Mouse (Mus musculus): ENCODE data around the gene Mmp9. TPM values are rescaled to one million over a fixed set of nuclear protein-coding genes. Genes with fewer than 3 reads are reported as not detected.

Gene Mmp9
- polyA plus RNA-seq, 1 experiment from 2014 or later: 17.2 TPM

DNA sequence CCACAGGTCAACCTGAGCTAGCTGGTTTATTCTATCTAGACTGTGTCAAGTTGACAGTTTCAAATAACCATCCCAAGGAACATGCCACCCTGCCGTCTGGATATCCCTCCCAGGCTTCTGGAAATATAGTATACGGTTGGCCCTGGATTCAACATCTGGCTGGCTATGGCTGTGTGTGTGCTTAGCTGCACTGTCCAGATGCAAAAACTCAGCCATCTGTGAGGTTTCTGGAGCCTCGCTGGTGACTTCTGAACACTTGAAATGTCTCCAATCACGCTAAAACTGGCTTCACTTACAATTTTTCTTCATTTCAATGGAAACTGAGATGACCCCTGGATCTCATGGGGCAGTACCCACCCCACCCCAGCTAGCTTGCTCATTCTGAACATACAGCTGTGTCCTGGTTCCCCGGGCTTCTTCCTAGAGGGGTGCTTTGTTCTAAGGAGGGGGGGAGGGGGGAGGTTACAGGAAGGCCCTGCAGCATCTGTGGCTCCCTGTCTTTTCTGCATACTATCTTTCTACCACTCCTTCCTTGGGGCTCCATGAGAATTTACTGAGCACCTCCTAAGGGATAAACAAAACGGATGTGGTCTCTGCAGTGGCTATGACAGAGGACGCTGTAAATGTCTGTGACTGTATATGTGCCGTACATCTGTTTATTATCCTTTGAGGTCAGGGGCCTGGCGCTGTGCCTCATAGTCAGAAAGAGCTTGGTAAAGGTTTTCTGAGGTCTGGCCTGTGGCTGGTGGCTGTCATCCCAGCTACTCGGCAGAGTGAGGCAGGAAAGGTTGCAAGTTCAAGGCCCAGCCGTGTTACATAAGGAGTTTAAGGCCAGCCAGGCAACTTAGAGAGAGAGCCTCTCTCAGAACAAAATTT lies 9.6 kb upstream of the Mmp9 start:
- no peak for TF ChIP-seq EP300 (IDR thresholded peaks at IDR 0.05; ENCODE audit: low read depth)
- TF ChIP-seq CTCF (IDR thresholded peaks at IDR 0.05; ENCODE audit: low read depth): no peak
- ATAC-seq (no peak), DNase-seq (no peak)
- Histone ChIP-seq H3K36me3 (replicated peaks; ENCODE audit: insufficient read depth, low read length) (no peaks in the 10 kb centered on the region), H3K27ac (ENCODE audit: low read depth) (no peak overlapping the region), H3K4me3 (ENCODE audit: low read depth, low read length) (no peak overlapping the region), H3K9me3 (ENCODE audit: low read length) (no peaks in the 10 kb centered on the region), H3K27me3 (ENCODE audit: insufficient read depth, low read length) (peaks cover 29% of the 10 kb centered on the region), H3K4me1 (ENCODE audit: insufficient read depth) (no peaks in the 10 kb centered on the region), H3K9ac (replicated peaks) (no peak overlapping the region), H3K4me2 (ENCODE audit: low read depth, low read length) (no peak overlapping the region)
- 60% methylated on average over 11 of the region's 11 CpGs for WGBS (ENCODE audit: insufficient replicate concordance)

DNA sequence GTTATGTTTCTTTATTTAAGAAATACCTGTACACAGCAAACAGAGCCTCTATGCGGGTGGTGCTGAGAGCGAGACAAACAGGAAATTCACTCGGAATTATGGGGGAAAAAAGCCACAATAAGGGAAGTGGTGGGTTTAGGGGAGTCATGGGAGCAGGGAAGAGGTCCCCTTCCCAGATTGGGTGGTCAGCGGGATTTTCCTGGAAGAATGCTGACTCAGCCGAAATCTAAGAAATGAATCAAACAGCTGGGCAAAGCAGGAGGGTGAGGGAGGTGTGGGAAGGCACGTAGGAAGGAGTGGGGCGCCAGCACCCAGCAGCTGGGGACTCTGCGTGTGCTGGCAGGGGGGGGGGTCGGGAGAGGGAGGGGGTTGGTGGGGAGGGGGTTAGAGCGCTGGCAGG lies 7.0 kb upstream of the Mmp9 start:
- H3K4me2 ChIP-seq (ENCODE audit: low read depth, low read length): no peak overlapping the region
- peaks cover 44% of the 10 kb centered on the region for H3K27me3 ChIP-seq (ENCODE audit: insufficient read depth, low read length)
- no peak overlapping the region for H3K9ac ChIP-seq (replicated peaks)
- no peaks in the 10 kb centered on the region for H3K9me3 ChIP-seq (ENCODE audit: low read length)
- 27% methylated on average over 10 of the region's 10 CpGs for WGBS (ENCODE audit: insufficient replicate concordance)
- DNase-seq (no peak), ATAC-seq (no peak)
- no peak overlapping the region for H3K27ac ChIP-seq (ENCODE audit: low read depth)
- H3K4me3 ChIP-seq (ENCODE audit: low read depth, low read length): no peak overlapping the region
- no peaks in the 10 kb centered on the region for H3K36me3 ChIP-seq (replicated peaks; ENCODE audit: insufficient read depth, low read length)
- TF ChIP-seq CTCF (IDR thresholded peaks at IDR 0.05; ENCODE audit: low read depth) (no peak), EP300 (IDR thresholded peaks at IDR 0.05; ENCODE audit: low read depth) (no peak)
- peaks cover 4% of the 10 kb centered on the region; the same call in 1 of the 2 replicates for H3K4me1 ChIP-seq (ENCODE audit: insufficient read depth)

DNA sequence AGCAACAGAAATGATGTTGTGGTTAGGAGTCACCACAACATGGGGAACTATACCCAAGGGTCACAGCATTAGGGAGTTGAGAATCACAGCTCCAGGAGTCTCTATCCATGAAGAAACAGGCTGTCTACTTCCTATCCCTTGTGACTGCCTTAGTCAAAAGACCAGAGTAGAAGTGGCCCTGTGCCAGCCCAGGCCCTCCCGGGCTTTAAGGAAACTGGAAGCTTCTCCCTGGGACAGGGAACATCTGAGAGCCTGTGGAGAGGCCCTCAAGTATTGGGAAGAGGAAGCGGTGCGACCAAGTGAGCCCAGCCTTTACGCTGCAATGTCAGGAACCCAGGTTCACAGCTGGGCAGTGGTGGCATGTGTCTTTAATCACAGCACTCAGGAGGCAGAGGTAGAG lies 4.6 kb upstream of the Mmp9 start:
- ATAC-seq (no peak), DNase-seq (no peak)
- Histone ChIP-seq H3K9ac (replicated peaks) (no peak overlapping the region), H3K9me3 (ENCODE audit: low read length) (no peaks in the 10 kb centered on the region), H3K27ac (ENCODE audit: low read depth) (no peak overlapping the region), H3K4me3 (ENCODE audit: low read depth, low read length) (no peak overlapping the region), H3K36me3 (replicated peaks; ENCODE audit: insufficient read depth, low read length) (no peaks in the 10 kb centered on the region), H3K27me3 (ENCODE audit: insufficient read depth, low read length) (peaks cover 60% of the 10 kb centered on the region), H3K4me2 (ENCODE audit: low read depth, low read length) (no peak overlapping the region), H3K4me1 (ENCODE audit: insufficient read depth) (peaks cover 12% of the 10 kb centered on the region)
- 66% methylated on average over 4 of the region's 4 CpGs for WGBS (ENCODE audit: insufficient replicate concordance)
- no peak for TF ChIP-seq CTCF (IDR thresholded peaks at IDR 0.05; ENCODE audit: low read depth)
- no peak for TF ChIP-seq EP300 (IDR thresholded peaks at IDR 0.05; ENCODE audit: low read depth)

DNA sequence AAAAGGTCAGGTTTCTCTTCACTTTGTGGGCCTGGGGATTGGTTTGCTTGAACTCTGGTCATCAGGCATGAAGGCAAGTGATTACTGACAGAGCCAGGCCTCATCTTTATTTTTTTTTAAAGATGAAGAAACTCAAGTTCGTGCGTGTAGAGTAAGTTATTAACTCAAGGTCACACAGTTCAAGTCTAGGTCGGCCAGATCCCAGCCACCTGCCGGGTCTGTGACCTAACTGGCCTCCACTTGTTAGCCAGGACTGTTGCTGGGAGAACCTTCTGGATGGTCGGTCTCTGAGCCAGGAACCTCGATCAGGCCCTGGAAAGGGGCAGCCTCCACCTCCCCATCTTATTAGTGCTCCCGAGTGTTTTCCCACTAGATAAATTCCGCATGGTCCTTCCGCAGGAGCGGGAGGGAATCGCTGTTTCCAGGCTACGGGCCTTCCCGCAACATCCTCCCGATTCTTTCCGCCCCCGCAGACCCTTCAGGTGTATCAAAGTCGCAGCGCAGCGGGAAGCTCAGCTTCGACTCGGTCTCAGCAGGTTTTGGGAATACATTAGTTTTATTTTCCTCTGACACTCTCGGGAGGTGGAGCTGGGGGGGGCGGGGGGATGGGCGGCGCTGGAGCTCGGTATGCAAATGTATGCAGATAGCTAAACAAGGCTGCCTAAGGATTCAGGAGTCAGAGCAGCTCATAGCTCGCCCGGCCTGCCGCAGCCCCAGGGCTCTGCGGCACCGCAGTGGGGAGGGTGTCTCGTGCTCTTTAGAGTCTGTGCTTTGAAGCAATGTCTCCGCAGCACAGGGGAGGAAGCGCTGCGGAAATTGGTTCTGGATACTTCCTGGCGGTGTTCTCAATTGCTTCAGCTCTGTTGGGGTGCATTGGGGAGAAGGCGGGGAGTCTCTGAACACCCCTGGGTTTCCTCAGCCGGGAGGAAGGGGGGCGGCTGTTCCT lies 2.2 kb upstream of the Mmp9 start:
- Histone ChIP-seq H3K4me2 (ENCODE audit: low read depth, low read length) (peak overlapping the region; percentile 69), H3K4me3 (ENCODE audit: low read depth, low read length) (peak overlapping the region; percentile 33), H3K27me3 (ENCODE audit: insufficient read depth, low read length) (peaks cover 53% of the 10 kb centered on the region), H3K4me1 (ENCODE audit: insufficient read depth) (peaks cover 15% of the 10 kb centered on the region), H3K9ac (replicated peaks) (peak overlapping the region; percentile 30; the same call in 1 of the 2 replicates), H3K9me3 (ENCODE audit: low read length) (no peaks in the 10 kb centered on the region), H3K36me3 (replicated peaks; ENCODE audit: insufficient read depth, low read length) (no peaks in the 10 kb centered on the region), H3K27ac (ENCODE audit: low read depth) (0 out of 2 replicates have a peak overlapping the region, but pooled peaks have one; percentile 34)
- 4% methylated on average over 39 of the region's 39 CpGs for WGBS (ENCODE audit: insufficient replicate concordance)
- peak; percentile 55 for DNase-seq
- 0 out of 2 replicates have a peak, but pooled peaks have one; percentile 22 for ATAC-seq
- no peak for TF ChIP-seq CTCF (IDR thresholded peaks at IDR 0.05; ENCODE audit: low read depth)
- no peak for TF ChIP-seq EP300 (IDR thresholded peaks at IDR 0.05; ENCODE audit: low read depth)

DNA sequence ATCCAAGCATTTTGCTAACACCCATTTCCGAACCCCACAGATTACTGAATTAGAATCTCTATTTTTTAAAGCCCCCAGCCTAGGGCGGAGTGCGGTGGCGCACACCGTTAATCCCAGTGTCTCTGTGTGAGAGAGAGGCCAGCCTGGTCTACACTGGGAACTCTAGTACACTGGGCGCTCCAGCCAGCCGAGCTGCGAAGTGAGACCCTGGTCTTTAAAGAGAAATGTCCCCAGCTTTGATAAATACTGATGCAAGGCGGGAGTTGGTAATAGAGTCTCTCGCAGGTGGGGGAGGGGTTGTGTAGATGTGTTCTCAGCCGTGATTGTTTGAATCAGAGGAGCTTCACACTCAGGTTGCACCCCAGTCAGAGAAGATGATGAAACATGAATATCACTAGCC lies 1.5 kb upstream of the Mmp9 start:
- 1% methylated on average over 11 of the region's 11 CpGs for WGBS (ENCODE audit: insufficient replicate concordance)
- H3K9me3 ChIP-seq (ENCODE audit: low read length): no peaks in the 10 kb centered on the region
- H3K27me3 ChIP-seq (ENCODE audit: insufficient read depth, low read length): peaks cover 46% of the 10 kb centered on the region
- ATAC-seq (no peak), DNase-seq (no peak)
- H3K4me2 ChIP-seq (ENCODE audit: low read depth, low read length): peak overlapping the region; percentile 69
- peak overlapping the region; percentile 33; the same call in 1 of the 2 replicates for H3K4me3 ChIP-seq (ENCODE audit: low read depth, low read length)
- peaks cover 15% of the 10 kb centered on the region for H3K4me1 ChIP-seq (ENCODE audit: insufficient read depth)
- H3K9ac ChIP-seq (replicated peaks): no peak overlapping the region
- H3K27ac ChIP-seq (ENCODE audit: low read depth): peak overlapping the region; percentile 34; the same call in 1 of the 2 replicates
- H3K36me3 ChIP-seq (replicated peaks; ENCODE audit: insufficient read depth, low read length): no peaks in the 10 kb centered on the region
- TF ChIP-seq CTCF (IDR thresholded peaks at IDR 0.05; ENCODE audit: low read depth) (no peak), EP300 (IDR thresholded peaks at IDR 0.05; ENCODE audit: low read depth) (no peak)
